Mouse (Mus musculus) liver, embryonic 12.5 days (tissue): ENCODE measurements around the gene Nmnat2. TPM values are rescaled to one million over a fixed set of nuclear protein-coding genes. Genes with fewer than 3 reads are reported as not detected.

Experiments used
- ATAC-seq: fragments of 200-750 bp; cut with Nextera tagmentation; 2 replicates; pipeline ENCODE4 v1.8.0; 2017; ENCODE audit warnings: moderate number of reproducible peaks, mild to moderate bottlenecking, moderate library complexity
- H3K27ac ChIP-seq: fragments of 300-500 bp; sonication (generic); 2 replicates; pipeline ENCODE4 v1.5.1; 2016; ENCODE audit warnings: mild to moderate bottlenecking
- H3K27me3 ChIP-seq: fragments of 300-500 bp; sonication (generic); replicated peaks from 2 replicates; pipeline ENCODE4 v1.6.1; 2016; ENCODE audit warnings: mild to moderate bottlenecking, moderate library complexity
- H3K36me3 ChIP-seq: fragments of 300-500 bp; sonication (generic); 2 replicates; pipeline ENCODE4 v1.6.1; 2016; ENCODE audit warnings: mild to moderate bottlenecking, moderate library complexity
- H3K4me1 ChIP-seq: fragments of 300-500 bp; sonication (generic); 2 replicates; pipeline ENCODE4 v1.6.1; 2016
- H3K4me2 ChIP-seq: fragments of 300-500 bp; sonication (generic); 2 replicates; pipeline ENCODE4 v1.6.1; 2016; ENCODE audit warnings: mild to moderate bottlenecking, moderate library complexity
- H3K4me3 ChIP-seq: fragments of 300-500 bp; sonication (generic); 2 replicates; pipeline ENCODE4 v1.5.1; 2016; ENCODE audit warnings: mild to moderate bottlenecking, moderate library complexity
- H3K9ac ChIP-seq: fragments of 300-500 bp; sonication (generic); 2 replicates; pipeline ENCODE4 v1.6.1; 2016; ENCODE audit warnings: mild to moderate bottlenecking, moderate library complexity
- H3K9me3 ChIP-seq: fragments of 300-500 bp; sonication (generic); replicated peaks from 2 replicates; pipeline ENCODE4 v1.6.1; 2016; ENCODE audit warnings: mild to moderate bottlenecking, moderate library complexity
- WGBS: fragments of 180-500 bp; shearing (Covaris S2); methylation state at CpG from one replicate; pipeline ENCODE4 v1.1.7; 2016; ENCODE audit not compliant: insufficient replicate concordance; 5-methylcytosine and 5-hydroxymethylcytosine counted together
- polyA plus RNA-seq: library from polyadenylated mRNA; unstranded; fragments of >200 nt; fragmentation: Nextera tagmentation; extraction: Ambion mirVana; gene quantifications from 2 replicates; pipeline ENCODE4 v1.2.1, GENCODE M21; 2016

Nmnat2 gene
- polyA plus RNA-seq, 1 experiment from 2014 or later, result not detected

DNA sequence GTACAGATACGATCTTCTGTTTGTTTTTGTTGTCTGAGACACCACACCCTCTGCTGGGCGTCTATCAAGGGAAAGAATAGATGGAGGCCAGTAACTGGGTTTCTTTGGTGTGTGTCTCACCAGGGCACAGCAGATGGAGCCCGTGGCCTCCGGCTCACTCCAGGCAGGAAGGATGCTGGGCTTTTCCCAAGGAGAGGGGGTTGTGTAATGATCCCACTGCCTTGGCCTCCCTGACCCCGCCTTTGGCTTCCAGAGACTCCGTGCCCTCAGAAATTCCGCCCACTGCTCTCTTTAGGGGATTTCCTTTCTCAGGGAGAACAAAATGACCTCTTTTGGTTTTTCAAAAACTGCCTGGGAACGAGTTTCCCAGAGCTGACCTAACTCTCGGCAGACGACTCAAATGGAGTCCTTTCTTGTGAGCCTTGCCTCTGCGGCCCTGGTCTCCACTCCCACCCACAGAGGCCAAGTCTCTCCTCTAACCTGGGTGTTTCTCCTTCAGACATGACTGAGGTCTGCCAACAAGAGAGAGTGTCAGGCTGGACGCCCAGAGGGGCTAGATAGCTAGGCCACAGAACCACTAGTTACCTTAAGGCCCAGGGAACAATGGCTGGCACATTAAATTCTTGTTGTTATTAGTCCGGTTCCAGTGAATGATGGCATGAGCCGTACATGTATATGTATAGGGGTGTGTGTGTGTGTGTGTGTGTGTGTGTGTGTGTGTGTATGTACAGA is 93.5 kb downstream of the Nmnat2 start:
- no peak overlapping the region for H3K4me3 ChIP-seq
- H3K4me1 ChIP-seq, result peaks cover 2% of the 10 kb centered on the region; the same call in 1 of the 2 replicates
- no peak for ATAC-seq
- H3K4me2 ChIP-seq, result no peak overlapping the region
- no peaks in the 10 kb centered on the region for H3K9me3 ChIP-seq
- 42% methylated on average over 14 of the region's 14 CpGs for whole genome bisulfite sequencing
- peaks cover 33% of the 10 kb centered on the region for H3K27me3 ChIP-seq
- no peak overlapping the region for H3K9ac ChIP-seq
- no peaks in the 10 kb centered on the region for H3K36me3 ChIP-seq
- H3K27ac ChIP-seq, result no peak overlapping the region

DNA sequence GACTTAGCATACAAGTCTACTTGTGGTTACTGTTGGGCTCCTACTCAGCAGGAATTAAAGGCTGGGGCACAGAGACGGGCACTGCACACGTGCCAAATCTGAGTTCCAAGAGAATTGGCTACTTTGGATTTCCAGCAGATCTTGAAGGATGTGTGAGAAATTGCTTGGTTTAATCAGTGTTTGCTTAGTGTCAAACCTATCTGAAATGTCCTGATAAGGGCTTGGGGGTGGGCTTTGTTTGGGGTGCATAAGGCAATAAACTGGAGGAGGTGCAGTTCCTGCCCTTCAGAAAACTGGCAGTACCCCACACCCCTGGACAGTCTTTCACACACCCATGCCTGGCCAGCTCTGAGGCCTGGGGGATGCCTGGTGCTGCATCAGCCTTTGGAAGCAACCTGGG is 94.7 kb downstream of the Nmnat2 start:
- peaks cover 2% of the 10 kb centered on the region; the same call in 1 of the 2 replicates for H3K4me1 ChIP-seq
- H3K4me2 ChIP-seq, result no peak overlapping the region
- no peaks in the 10 kb centered on the region for H3K36me3 ChIP-seq
- 53% methylated on average over 2 of the region's 2 CpGs for WGBS
- no peak overlapping the region for H3K9ac ChIP-seq
- no peak overlapping the region for H3K27ac ChIP-seq
- H3K9me3 ChIP-seq, result no peaks in the 10 kb centered on the region
- ATAC-seq, result no peak
- no peak overlapping the region for H3K4me3 ChIP-seq
- peaks cover 22% of the 10 kb centered on the region for H3K27me3 ChIP-seq

DNA sequence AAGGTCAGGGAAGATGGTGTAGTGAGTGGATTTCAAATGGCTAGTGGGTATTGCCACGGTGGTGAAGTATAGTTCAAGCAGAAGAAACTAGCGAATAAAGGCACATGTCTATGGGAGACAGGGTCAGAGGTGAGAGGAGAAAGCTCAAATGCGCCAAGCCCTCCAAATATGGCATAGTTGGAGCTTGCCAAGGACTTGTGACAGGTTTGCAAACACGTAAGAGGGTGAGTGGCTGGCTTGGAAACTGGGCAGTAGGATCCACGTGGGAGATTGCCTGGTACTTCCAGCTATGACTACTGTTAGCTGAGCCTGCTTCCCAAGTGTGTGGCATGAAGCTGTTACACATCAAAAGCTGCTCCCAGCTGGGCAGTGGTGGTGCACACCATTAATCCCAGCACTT is 96.7 kb downstream of the Nmnat2 start:
- 62% methylated on average over 5 of the region's 5 CpGs for WGBS
- H3K4me1 ChIP-seq, result peaks cover 2% of the 10 kb centered on the region; the same call in 1 of the 2 replicates
- H3K4me2 ChIP-seq, result no peak overlapping the region
- H3K4me3 ChIP-seq, result no peak overlapping the region
- no peaks in the 10 kb centered on the region for H3K36me3 ChIP-seq
- H3K27me3 ChIP-seq, result peaks cover 5% of the 10 kb centered on the region; the same call in 1 of the 2 replicates
- H3K9me3 ChIP-seq, result no peaks in the 10 kb centered on the region
- H3K27ac ChIP-seq, result no peak overlapping the region
- ATAC-seq, result no peak
- no peak overlapping the region for H3K9ac ChIP-seq

DNA sequence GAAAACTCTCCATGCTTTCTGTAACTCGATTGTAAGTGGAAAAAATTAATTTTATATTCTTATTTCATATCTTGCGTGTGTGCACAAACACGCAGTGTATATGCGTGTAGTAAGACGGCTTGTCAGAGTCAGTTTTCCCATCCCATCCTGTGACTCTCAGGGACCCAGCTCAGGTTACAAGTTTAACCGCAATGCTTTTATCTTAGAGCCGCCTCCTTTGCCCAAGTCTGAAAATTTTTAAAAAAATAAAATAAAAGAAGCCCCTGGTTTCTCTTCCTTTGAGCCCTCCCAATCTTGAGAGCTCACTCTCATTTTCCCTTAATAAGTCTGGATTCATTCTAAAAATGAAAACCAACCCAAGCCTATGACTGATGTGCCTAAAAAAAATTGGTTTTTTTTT is 98.8 kb downstream of the Nmnat2 start:
- Histone ChIP-seq H3K9ac (no peak overlapping the region), H3K36me3 (no peaks in the 10 kb centered on the region), H3K4me3 (no peak overlapping the region), H3K27ac (no peak overlapping the region), H3K27me3 (no peaks in the 10 kb centered on the region), H3K4me1 (peaks cover 2% of the 10 kb centered on the region; the same call in 1 of the 2 replicates), H3K4me2 (no peak overlapping the region), H3K9me3 (no peaks in the 10 kb centered on the region)
- ATAC-seq, result no peak
- WGBS, result 44% methylated on average over 7 of the region's 7 CpGs

DNA sequence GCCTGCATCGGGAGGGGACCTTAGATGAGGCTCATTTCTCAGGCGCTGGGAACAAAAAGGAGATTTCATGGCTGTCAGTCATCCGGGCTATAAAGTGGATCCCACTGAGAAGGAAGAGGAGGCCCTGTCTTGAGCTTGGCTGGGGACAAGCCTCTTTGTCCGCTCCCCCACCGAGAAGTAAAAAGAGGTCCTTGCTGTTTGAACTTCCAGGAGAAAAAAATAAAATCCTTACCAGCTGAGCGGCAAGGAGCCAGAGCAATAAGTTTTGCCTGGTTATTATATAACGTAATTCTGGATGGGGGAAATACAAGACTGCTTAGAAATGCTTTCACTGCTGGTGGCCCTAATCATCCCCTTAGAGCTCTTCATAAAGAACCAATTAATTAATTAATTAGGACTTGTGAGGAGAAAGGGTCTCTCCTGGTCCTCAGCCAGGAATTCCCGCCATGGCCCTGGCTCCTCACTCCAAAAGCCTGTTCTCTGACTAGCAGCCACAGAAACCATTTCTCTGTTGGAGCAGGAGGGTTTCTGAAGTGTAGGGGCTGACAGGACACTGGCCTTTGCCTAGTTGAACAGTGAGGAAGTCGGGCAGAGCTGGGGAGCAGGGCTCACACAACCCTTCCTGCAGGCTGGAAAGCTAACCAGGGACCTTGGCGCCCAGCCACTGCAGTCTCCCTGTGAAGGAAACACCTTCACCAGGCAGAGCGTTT is 99.5 kb downstream of the Nmnat2 start:
- 48% methylated on average over 11 of the region's 11 CpGs for WGBS

DNA sequence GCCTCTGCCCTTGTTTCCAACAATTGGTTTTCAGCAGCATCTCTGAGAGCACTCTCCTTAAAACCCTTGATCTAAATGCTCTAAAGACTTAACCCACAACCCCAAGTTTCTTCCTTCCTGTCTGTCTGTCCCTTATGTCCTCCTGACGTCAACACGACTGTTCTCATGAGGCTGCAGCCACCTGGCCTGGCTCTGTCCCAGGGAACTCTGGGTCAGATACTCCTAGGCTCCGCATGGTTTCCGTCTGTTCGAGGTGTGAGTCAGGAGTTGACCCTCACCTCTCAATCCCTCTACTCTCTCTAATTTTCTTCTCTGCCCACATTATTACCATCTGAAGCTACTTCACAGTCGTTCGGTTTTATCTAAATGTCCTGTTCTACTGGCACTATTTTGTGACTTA is 103.5 kb downstream of the Nmnat2 start:
- Histone ChIP-seq H3K9me3 (no peaks in the 10 kb centered on the region), H3K4me1 (no peaks in the 10 kb centered on the region), H3K36me3 (no peaks in the 10 kb centered on the region), H3K4me2 (no peak overlapping the region), H3K4me3 (no peak overlapping the region), H3K9ac (no peak overlapping the region), H3K27ac (no peak overlapping the region), H3K27me3 (peaks cover 4% of the 10 kb centered on the region; the same call in 1 of the 2 replicates)
- ATAC-seq, result no peak
- WGBS, result 59% methylated on average over 7 of the region's 7 CpGs

More for the DNA sequence above, 99.5 kb downstream of the Nmnat2 start:
- Histone ChIP-seq H3K27ac (no peak overlapping the region), H3K9ac (no peak overlapping the region), H3K4me2 (no peak overlapping the region), H3K4me1 (peaks cover 2% of the 10 kb centered on the region; the same call in 1 of the 2 replicates), H3K9me3 (no peaks in the 10 kb centered on the region), H3K4me3 (no peak overlapping the region), H3K36me3 (no peaks in the 10 kb centered on the region), H3K27me3 (no peaks in the 10 kb centered on the region)
- ATAC-seq, result no peak

DNA sequence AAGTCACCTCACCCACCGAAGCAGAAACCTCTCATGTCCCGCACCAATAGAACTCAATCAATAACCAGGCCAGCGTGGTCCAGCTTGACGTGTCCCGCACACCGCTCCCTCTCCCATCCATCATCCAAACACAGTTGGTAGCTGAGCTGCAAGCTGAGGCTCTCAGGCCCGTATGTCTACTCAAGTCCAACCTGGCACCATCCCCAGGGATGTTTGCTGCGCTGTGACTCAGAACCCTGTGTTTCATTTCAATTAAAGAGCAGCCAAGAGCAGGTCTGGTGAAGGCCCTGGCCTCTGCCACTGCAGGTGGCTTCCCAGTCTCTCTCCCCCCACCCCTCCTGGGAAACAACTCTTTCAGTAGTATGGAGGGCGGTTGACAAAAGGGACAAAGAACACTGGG is 104.8 kb downstream of the Nmnat2 start:
- Histone ChIP-seq H3K4me1 (no peaks in the 10 kb centered on the region), H3K36me3 (no peaks in the 10 kb centered on the region), H3K9me3 (no peaks in the 10 kb centered on the region), H3K27ac (no peak overlapping the region), H3K27me3 (peaks cover 4% of the 10 kb centered on the region; the same call in 1 of the 2 replicates), H3K4me2 (no peak overlapping the region), H3K9ac (no peak overlapping the region), H3K4me3 (no peak overlapping the region)
- 67% methylated on average over 9 of the region's 9 CpGs for WGBS
- no peak for ATAC-seq

DNA sequence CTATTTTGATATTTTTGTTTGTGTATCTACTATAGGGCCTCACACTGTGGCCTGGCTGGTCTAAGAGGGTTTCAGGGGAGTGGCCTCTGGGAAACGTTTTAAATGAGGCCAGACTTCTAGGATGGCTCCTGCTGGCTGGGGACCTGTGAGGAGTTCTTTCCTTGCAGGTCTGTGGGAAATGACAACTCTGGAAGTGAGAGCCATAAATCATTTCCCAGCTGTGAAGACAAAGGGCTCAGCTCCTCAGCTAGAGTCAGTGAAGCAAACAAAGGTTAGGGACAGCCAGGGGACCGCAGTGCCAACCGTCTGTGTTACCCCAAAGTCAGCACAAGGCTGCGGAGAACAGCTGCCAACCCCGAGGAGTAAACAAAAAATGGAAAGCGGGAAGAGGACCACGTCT is 107.8 kb downstream of the Nmnat2 start:
- Histone ChIP-seq H3K9ac (no peak overlapping the region), H3K27me3 (peaks cover 4% of the 10 kb centered on the region; the same call in 1 of the 2 replicates), H3K4me1 (no peaks in the 10 kb centered on the region), H3K9me3 (no peaks in the 10 kb centered on the region), H3K4me2 (no peak overlapping the region), H3K4me3 (no peak overlapping the region), H3K36me3 (no peaks in the 10 kb centered on the region), H3K27ac (no peak overlapping the region)
- no peak for ATAC-seq
- 47% methylated on average over 7 of the region's 7 CpGs for WGBS

DNA sequence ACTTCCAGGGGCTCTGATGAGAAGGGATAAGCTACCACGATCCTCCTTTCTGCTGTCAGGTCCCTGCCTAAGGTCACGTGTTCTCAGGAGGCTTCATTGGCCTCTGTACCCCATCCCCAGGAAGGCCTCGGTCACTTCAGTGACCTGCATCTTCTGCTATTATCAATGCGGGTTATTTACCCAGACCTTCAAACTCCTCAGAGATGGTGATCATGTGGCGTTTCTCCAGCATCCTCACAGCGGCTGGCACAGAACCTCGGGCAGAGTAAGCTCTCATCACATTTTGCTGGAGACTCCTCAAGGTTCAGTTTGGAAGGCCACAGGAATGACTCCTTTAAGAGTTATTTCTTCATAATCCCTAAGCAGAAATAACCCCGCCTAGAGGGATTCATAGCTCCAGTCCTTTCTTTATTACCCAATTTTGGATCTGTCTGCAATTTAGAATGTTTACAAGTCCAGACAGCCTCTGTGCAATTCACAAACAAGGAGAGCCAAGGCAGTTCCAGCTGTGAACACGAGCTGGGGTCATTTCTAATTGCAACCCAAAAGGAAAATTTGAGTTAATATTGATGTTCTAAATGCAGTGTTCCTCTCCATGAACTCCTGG is 110.1 kb downstream of the Nmnat2 start:
- 69% methylated on average over 9 of the region's 9 CpGs for WGBS
- no peak overlapping the region for H3K27ac ChIP-seq
- H3K4me1 ChIP-seq, result no peaks in the 10 kb centered on the region
- H3K36me3 ChIP-seq, result no peaks in the 10 kb centered on the region
- H3K4me3 ChIP-seq, result no peak overlapping the region
- H3K9ac ChIP-seq, result no peak overlapping the region
- H3K9me3 ChIP-seq, result no peaks in the 10 kb centered on the region
- no peak overlapping the region for H3K4me2 ChIP-seq
- peaks cover 10% of the 10 kb centered on the region; the same call in 1 of the 2 replicates for H3K27me3 ChIP-seq
- no peak for ATAC-seq

DNA sequence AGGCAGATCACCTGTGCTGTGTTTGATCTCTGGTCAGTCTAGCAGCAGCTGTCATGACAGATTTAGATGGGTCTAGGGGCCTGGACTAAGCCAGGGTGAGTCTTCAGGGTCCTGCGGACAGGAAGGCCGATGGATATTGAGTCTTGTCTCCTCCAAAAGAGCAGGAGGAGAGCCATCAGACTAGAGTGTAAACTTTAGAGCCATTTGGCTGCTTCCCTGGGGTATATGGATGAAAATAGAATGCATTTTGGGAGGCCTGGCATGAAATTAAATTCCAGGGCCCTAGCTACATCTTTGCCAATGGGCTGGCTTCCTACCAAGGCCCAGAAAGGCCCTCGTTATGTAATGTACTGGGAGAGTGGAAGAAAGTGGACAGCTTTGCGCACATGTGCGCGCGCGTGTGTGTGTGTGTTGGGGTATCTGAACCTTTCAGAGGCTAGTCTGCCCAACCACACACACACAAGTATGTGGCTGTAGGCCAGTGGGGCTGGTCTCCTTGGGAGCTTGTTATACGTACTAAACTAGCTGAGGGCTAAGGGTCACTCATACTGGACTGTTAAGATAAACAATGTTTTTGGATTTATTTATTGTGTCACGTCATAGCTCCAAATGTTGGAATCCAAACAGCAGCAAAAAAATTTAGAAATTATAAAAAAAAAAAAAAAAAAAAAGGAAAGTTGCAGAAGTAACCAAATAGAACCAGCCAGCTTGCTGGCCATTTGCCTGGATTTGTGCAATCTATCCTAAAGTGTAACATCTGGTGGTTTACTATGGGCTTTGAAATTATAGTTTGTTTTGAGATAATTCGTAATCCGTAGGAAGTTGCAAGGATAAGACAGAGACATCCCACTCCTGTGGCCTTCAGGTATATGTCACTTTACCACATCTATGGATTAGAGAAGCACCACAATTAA is 110.9 kb downstream of the Nmnat2 start:
- H3K36me3 ChIP-seq, result no peaks in the 10 kb centered on the region
- peaks cover 15% of the 10 kb centered on the region for H3K27me3 ChIP-seq
- no peaks in the 10 kb centered on the region for H3K4me1 ChIP-seq
- H3K4me3 ChIP-seq, result no peak overlapping the region
- no peak for ATAC-seq
- no peak overlapping the region for H3K4me2 ChIP-seq
- WGBS, result 81% methylated on average over 12 of the region's 12 CpGs
- no peaks in the 10 kb centered on the region for H3K9me3 ChIP-seq
- H3K9ac ChIP-seq, result no peak overlapping the region
- no peak overlapping the region for H3K27ac ChIP-seq

DNA sequence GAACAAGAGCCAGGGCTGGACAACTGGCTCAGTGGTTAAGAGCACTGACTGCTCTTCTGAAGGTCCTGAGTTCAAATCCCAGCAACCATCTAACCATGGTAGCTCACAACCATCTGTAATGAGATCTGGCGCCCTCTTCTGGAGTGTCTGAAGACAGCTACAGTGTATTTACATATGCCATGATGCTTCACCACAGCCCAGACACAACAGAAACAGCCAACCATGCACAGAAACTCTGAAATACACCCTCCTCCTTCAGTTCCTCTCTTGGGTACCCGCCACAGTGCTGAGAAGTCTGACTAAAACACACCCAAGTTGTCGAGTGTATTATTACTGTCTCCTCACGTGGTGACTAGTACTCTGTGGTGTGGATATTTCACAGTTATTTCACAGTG is 111.6 kb downstream of the Nmnat2 start:
- H3K27ac ChIP-seq, result no peak overlapping the region
- H3K4me1 ChIP-seq, result no peaks in the 10 kb centered on the region
- H3K4me3 ChIP-seq, result no peak overlapping the region
- H3K27me3 ChIP-seq, result peaks cover 21% of the 10 kb centered on the region
- no peak for ATAC-seq
- WGBS, result 48% methylated on average over 4 of the region's 4 CpGs
- H3K9me3 ChIP-seq, result no peaks in the 10 kb centered on the region
- H3K36me3 ChIP-seq, result no peaks in the 10 kb centered on the region
- no peak overlapping the region for H3K9ac ChIP-seq
- no peak overlapping the region for H3K4me2 ChIP-seq
